Comparison of ENCODE assay signal across 8 mouse cellular contexts in the genomic region with DNA sequence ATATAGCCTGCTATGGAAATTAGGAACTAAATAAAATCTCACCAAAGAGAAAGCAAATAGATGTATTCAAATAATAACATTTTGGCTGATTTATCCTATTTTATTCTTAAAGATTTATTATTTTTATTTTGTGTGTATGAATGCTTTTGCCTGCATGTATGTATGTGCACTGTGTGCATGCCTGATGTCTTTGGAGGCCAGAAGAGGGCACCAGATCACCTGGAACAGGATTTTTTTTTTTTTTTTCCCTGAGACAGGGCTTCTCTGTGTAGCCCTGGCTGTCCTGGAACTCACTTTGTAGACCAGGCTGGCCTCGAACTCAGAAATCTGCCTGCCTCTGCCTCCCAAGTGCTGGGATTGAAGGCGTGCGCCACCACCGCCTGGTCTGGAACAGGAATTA. TPM values are rescaled to one million over a fixed set of nuclear protein-coding genes. Genes with fewer than 3 reads are reported as not detected.
DNase-seq lines count a peak whose midpoint lies in the region; ATAC-seq and TF ChIP-seq lines count a peak whose summit lies in the region.
"Not testable (repeated sequence)": the region's sequence is repeated elsewhere in the genome, so short reads cannot be mapped to it uniquely, and the experiment has no call there.
"Had no signal": no experiment of that assay in that cellular context is flagged by ENCODE, and none has a peak within 500 bp of the region (broad histone marks: within the 10 kb centered on the region; RNA-seq: fewer than 3 reads in every experiment).

No protein-coding gene starts in this region.

- not testable (repeated sequence) for H3K4me3 ChIP-seq in E14TG2a.4 (replicated peaks; ENCODE audit: low read length); MEL (ENCODE audit: control insufficient read depth in 1 of 2, insufficient read depth in 1 of 2, low read depth in 2 of 2, low read length in 2 of 2); intestine, postnatal 0 days (ENCODE audit: low read depth, low read length); layer of hippocampus, adult 2 months; liver, postnatal 0 days (ENCODE audit: low read depth, low read length); stomach, postnatal 0 days (ENCODE audit: low read depth, low read length)

- not testable (repeated sequence) for H3K27ac ChIP-seq in MEL (ENCODE audit: control insufficient read depth, low read depth, low read length); intestine, postnatal 0 days (ENCODE audit: low read depth, low read length); layer of hippocampus, adult 2 months; liver, postnatal 0 days (ENCODE audit: low read depth); stomach, postnatal 0 days (replicated peaks)

- not testable (repeated sequence) for H3K9ac ChIP-seq in MEL (ENCODE audit: control insufficient read depth, low read depth, low read length, poor library complexity, severe bottlenecking); intestine, postnatal 0 days (ENCODE audit: low read depth, low read length); liver, postnatal 0 days (replicated peaks); stomach, postnatal 0 days (ENCODE audit: low read length)

- not testable (repeated sequence) for H3K27me3 ChIP-seq in E14TG2a.4 (ENCODE audit: insufficient read depth, low read length); MEL (ENCODE audit: control insufficient read depth in 1 of 2, insufficient read depth in 2 of 2, low read length in 2 of 2); intestine, postnatal 0 days (replicated peaks; ENCODE audit: control insufficient read depth, insufficient read depth, low read length); liver, postnatal 0 days (ENCODE audit: insufficient read depth, low read length); stomach, postnatal 0 days (ENCODE audit: control insufficient read depth, insufficient read depth, low read length)

- TF ChIP-seq POLR2A in MEL (IDR thresholded peaks at IDR 0.05; ENCODE audit: control insufficient read depth in 1 of 2, insufficient read depth in 1 of 2, low read depth in 1 of 2, low read length in 2 of 2, poor library complexity in 1 of 2) = not testable (repeated sequence)

- not testable (repeated sequence) for H3K4me1 ChIP-seq in E14TG2a.4 (replicated peaks; ENCODE audit: low read depth, low read length); MEL (ENCODE audit: control insufficient read depth in 1 of 2, insufficient read depth in 2 of 2, low read length in 2 of 2); intestine, postnatal 0 days (replicated peaks; ENCODE audit: control insufficient read depth, insufficient read depth, low read length); liver, postnatal 0 days (ENCODE audit: insufficient read depth); stomach, postnatal 0 days (replicated peaks; ENCODE audit: control insufficient read depth, insufficient read depth)

- TF ChIP-seq CTCF in E14TG2a.4 (conservative IDR thresholded peaks at IDR 0.05; ENCODE audit: low read length) = 0 out of 2 replicates have a peak, but pooled peaks have one; percentile 12
- TF ChIP-seq CTCF in MEL (IDR thresholded peaks at IDR 0.05 in 2 of 3, conservative IDR thresholded peaks at IDR 0.05 in 1 of 3; ENCODE audit: control insufficient read depth in 1 of 3, insufficient read depth in 1 of 3, low read depth in 2 of 3, low read length in 3 of 3, poor library complexity in 1 of 3, severe bottlenecking in 1 of 3) = peak in 2 of 3 experiments; percentile 44; a peak in 4 of 6 replicates
- TF ChIP-seq CTCF in intestine, postnatal 0 days (IDR thresholded peaks at IDR 0.05; ENCODE audit: low read depth) = 0 out of 2 replicates have a peak, but pooled peaks have one; percentile 14
- TF ChIP-seq CTCF in layer of hippocampus, adult 2 months (conservative IDR thresholded peaks at IDR 0.05) = 0 out of 2 replicates have a peak, but pooled peaks have one; percentile 26
- peak; percentile 33 for TF ChIP-seq CTCF in liver, postnatal 0 days (IDR thresholded peaks at IDR 0.05; ENCODE audit: low read depth)
- TF ChIP-seq CTCF in stomach, postnatal 0 days (IDR thresholded peaks at IDR 0.05; ENCODE audit: low read depth) = peak; percentile 27; the same call in 1 of the 2 replicates

- H3K36me3 ChIP-seq in E14TG2a.4 (ENCODE audit: insufficient read depth, low read length) (peaks cover 83% of the 10 kb centered on the region), MEL (ENCODE audit: control insufficient read depth in 1 of 2, insufficient read depth in 2 of 2, low read length in 2 of 2) (peaks cover 12 to 61% of the 10 kb centered on the region in 2 experiments)
- H3K36me3 ChIP-seq in intestine, postnatal 0 days (ENCODE audit: control insufficient read depth, insufficient read depth) = peaks cover 34% of the 10 kb centered on the region
- H3K36me3 ChIP-seq in liver, postnatal 0 days (replicated peaks; ENCODE audit: insufficient read depth, low read length) = peaks cover 50% of the 10 kb centered on the region
- peaks cover 15% of the 10 kb centered on the region; the same call in 1 of the 2 replicates for H3K36me3 ChIP-seq in stomach, postnatal 0 days (ENCODE audit: control insufficient read depth, insufficient read depth, low read length)

- not testable (repeated sequence) for DNase-seq in MEL (ENCODE audit: low read depth, low spot score); layer of hippocampus, adult 2 months (ENCODE audit: low spot score in 2 of 2); liver, postnatal 0 days; stomach, postnatal 0 days (ENCODE audit: low spot score)
- peak; percentile 12 for DNase-seq in heart, adult 11 months

- WGBS in intestine, postnatal 0 days = 100% methylated on average over 4 of the region's 4 CpGs
- WGBS in liver, postnatal 0 days (ENCODE audit: insufficient replicate concordance) = 91% methylated on average over 4 of the region's 4 CpGs
- 100% methylated on average over 3 of the region's 4 CpGs for WGBS in stomach, postnatal 0 days

- H3K79me2 ChIP-seq in MEL (ENCODE audit: control insufficient read depth, insufficient read depth, low read length, poor library complexity) = not testable (repeated sequence)

- H3K9me3 ChIP-seq in E14TG2a.4 (ENCODE audit: low read length); MEL (replicated peaks; ENCODE audit: insufficient read depth, low read length); intestine, postnatal 0 days (ENCODE audit: control insufficient read depth); liver, postnatal 0 days (ENCODE audit: low read length); stomach, postnatal 0 days (ENCODE audit: control insufficient read depth, low read length): not testable (repeated sequence)

- TF ChIP-seq RAD21 in MEL (IDR thresholded peaks at IDR 0.05; ENCODE audit: low read depth, low read length) = peak; percentile 22

- not testable (repeated sequence) for TF ChIP-seq EP300 in MEL (IDR thresholded peaks at IDR 0.05; ENCODE audit: low read depth in 1 of 2, low read length in 2 of 2); liver, postnatal 0 days (IDR thresholded peaks at IDR 0.05; ENCODE audit: low read depth); stomach, postnatal 0 days (optimal IDR thresholded peaks at IDR 0.05)

- H3K4me2 ChIP-seq in intestine, postnatal 0 days (replicated peaks; ENCODE audit: low read depth); liver, postnatal 0 days (ENCODE audit: low read depth, low read length); stomach, postnatal 0 days (replicated peaks; ENCODE audit: low read depth): not testable (repeated sequence)

- ATAC-seq in intestine, postnatal 0 days; liver, postnatal 0 days; stomach, postnatal 0 days (ENCODE audit: low FRiP score, low TSS enrichment): not testable (repeated sequence)

TF ChIP-seq in MEL, 35 proteins besides CTCF, POLR2A, EP300 and RAD21:
- TF ChIP-seq ZNF384 (IDR thresholded peaks at IDR 0.05; ENCODE audit: low read depth, low read length) = peak; percentile 89

RNA-seq across cellular contexts. Expression of gene B130006D01Rik, which starts 31.8 kb away (rescaled TPM):
- 0.59 and 0.73 TPM in 2 replicates for total RNA-seq in MEL (2012; rRNA removed)
- under 1 TPM in 1 of 2 experiments, not detected in 1; 0.11 TPM for polyA plus RNA-seq in MEL (2012; ENCODE audit: insufficient read depth in 1 of 2, insufficient read length in 2 of 2, low read depth in 1 of 2, low replicate concordance in 2 of 2, missing spikeins in 1 of 2)
- 0.26 and 0.41 TPM in 2 replicates for polyA plus RNA-seq in intestine, postnatal 0 days (2015; fragmentation: Nextera tagmentation; extraction: Ambion mirVana)
- total RNA-seq in layer of hippocampus, adult 2 months (2021) = 1 to 10 TPM; 1.8 to 2.3 TPM
- 0.18 and 0.31 TPM in 2 replicates for polyA plus RNA-seq in liver, postnatal 0 days (2015; fragmentation: Nextera tagmentation; extraction: Ambion mirVana)
- polyA plus RNA-seq in stomach, postnatal 0 days (2015; fragmentation: Nextera tagmentation; extraction: Ambion mirVana) = 0.36 and 0.46 TPM in 2 replicates
- polyA plus RNA-seq: erythroblast, embryonic 14.5 days had no signal

RNA-seq across cellular contexts. Expression of gene Zfp652, which starts 42.7 kb away (rescaled TPM):
- total RNA-seq in MEL (2012; rRNA removed) = 31.8 and 34.1 TPM in 2 replicates
- 10 to 100 TPM; 19.3 to 38.5 TPM for polyA plus RNA-seq in MEL (2012; ENCODE audit: insufficient read depth in 1 of 2, insufficient read length in 2 of 2, low read depth in 1 of 2, low replicate concordance in 2 of 2, missing spikeins in 1 of 2)
- 7.9 and 9.7 TPM in 2 replicates for polyA plus RNA-seq in intestine, postnatal 0 days (2015; fragmentation: Nextera tagmentation; extraction: Ambion mirVana)
- 10 to 100 TPM; 49.0 to 50.5 TPM for total RNA-seq in layer of hippocampus, adult 2 months (2021)
- polyA plus RNA-seq in liver, postnatal 0 days (2015; fragmentation: Nextera tagmentation; extraction: Ambion mirVana) = 5.0 and 5.6 TPM in 2 replicates
- 10.0 and 10.2 TPM in 2 replicates for polyA plus RNA-seq in stomach, postnatal 0 days (2015; fragmentation: Nextera tagmentation; extraction: Ambion mirVana)
